Mouse (Mus musculus): ENCODE data around the gene Gpr132. TPM values are rescaled to one million over a fixed set of nuclear protein-coding genes. Genes with fewer than 3 reads are reported as not detected.
A peak's percentile ranks its signal among the peaks of the same experiment; 100 is the strongest.

Gpr132 gene
- polyA plus RNA-seq, 1 experiment from 2014 or later: 0.15 TPM

- Histone ChIP-seq H3K4me1 (ENCODE audit: control insufficient read depth, insufficient read depth, low read length) (no peaks in the 10 kb centered on the region), H3K27ac (replicated peaks; ENCODE audit: low read depth, low read length) (no peak overlapping the region), H3K9ac (replicated peaks; ENCODE audit: low read length) (no peak overlapping the region), H3K36me3 (replicated peaks; ENCODE audit: control insufficient read depth, insufficient read depth, low read depth, low read length) (no peaks in the 10 kb centered on the region; the same call in 1 of the 2 replicates), H3K27me3 (ENCODE audit: control insufficient read depth, insufficient read depth, low read length) (no peaks in the 10 kb centered on the region), H3K4me3 (ENCODE audit: low read depth, low read length) (no peak overlapping the region), H3K4me2 (ENCODE audit: low read depth, low read length) (no peak overlapping the region), H3K9me3 (replicated peaks; ENCODE audit: control insufficient read depth, low read length) (no peaks in the 10 kb centered on the region)
- WGBS: 64% methylated on average over 19 of the region's 19 CpGs
- ATAC-seq (replicated peaks; ENCODE audit: insufficient number of reproducible peaks, low FRiP score, low TSS enrichment, low read depth): no peak
- DNase-seq (ENCODE audit: low spot score): no peak
Measured at GRCm38 (mm10) chr12:112810092-112810885, 57.7 kb downstream of the Gpr132 start.

- H3K4me1 ChIP-seq (ENCODE audit: control insufficient read depth, insufficient read depth, low read length): no peaks in the 10 kb centered on the region
- peak overlapping the region; percentile 96 for H3K4me2 ChIP-seq (ENCODE audit: low read depth, low read length)
- no peaks in the 10 kb centered on the region for H3K9me3 ChIP-seq (replicated peaks; ENCODE audit: control insufficient read depth, low read length)
- no peaks in the 10 kb centered on the region; the same call in 1 of the 2 replicates for H3K36me3 ChIP-seq (replicated peaks; ENCODE audit: control insufficient read depth, insufficient read depth, low read depth, low read length)
- H3K27me3 ChIP-seq (ENCODE audit: control insufficient read depth, insufficient read depth, low read length): no peaks in the 10 kb centered on the region
- 22% methylated on average over 8 of the region's 8 CpGs for WGBS
- peak overlapping the region; percentile 37 for H3K9ac ChIP-seq (replicated peaks; ENCODE audit: low read length)
- ATAC-seq (replicated peaks; ENCODE audit: insufficient number of reproducible peaks, low FRiP score, low TSS enrichment, low read depth) (no peak), DNase-seq (ENCODE audit: low spot score) (no peak)
- peak overlapping the region; percentile 70 for H3K4me3 ChIP-seq (ENCODE audit: low read depth, low read length)
- H3K27ac ChIP-seq (replicated peaks; ENCODE audit: low read depth, low read length): no peak overlapping the region
Measured at GRCm38 (mm10) chr12:112809641-112810040, 58.4 kb downstream of the Gpr132 start.

- no peaks in the 10 kb centered on the region for H3K9me3 ChIP-seq (replicated peaks; ENCODE audit: control insufficient read depth, low read length)
- H3K27ac ChIP-seq (replicated peaks; ENCODE audit: low read depth, low read length): no peak within 1 kb of the TSS; the same call in 1 of the 2 replicates
- no peaks in the 10 kb centered on the region; the same call in 1 of the 2 replicates for H3K36me3 ChIP-seq (replicated peaks; ENCODE audit: control insufficient read depth, insufficient read depth, low read depth, low read length)
- peak within 1 kb of the TSS; percentile 70 for H3K4me3 ChIP-seq (ENCODE audit: low read depth, low read length)
- peak within 1 kb of the TSS; percentile 58 for H3K9ac ChIP-seq (replicated peaks; ENCODE audit: low read length)
- WGBS: 1% methylated on average over 64 of the region's 64 CpGs
- peak; percentile 95 for DNase-seq (ENCODE audit: low spot score)
- peak within 1 kb of the TSS; percentile 96 for H3K4me2 ChIP-seq (ENCODE audit: low read depth, low read length)
- peak; percentile 85 for ATAC-seq (replicated peaks; ENCODE audit: insufficient number of reproducible peaks, low FRiP score, low TSS enrichment, low read depth)
- no peaks in the 10 kb centered on the region for H3K4me1 ChIP-seq (ENCODE audit: control insufficient read depth, insufficient read depth, low read length)
- no peaks in the 10 kb centered on the region for H3K27me3 ChIP-seq (ENCODE audit: control insufficient read depth, insufficient read depth, low read length)
Measured at GRCm38 (mm10) chr12:112808587-112809364, 59.3 kb downstream of the Gpr132 start, which contains the start of gene Clba1. Gene Clba1, plus strand, starts transcription at chr12:112808937.

- Histone ChIP-seq H3K27ac (replicated peaks; ENCODE audit: low read depth, low read length) (no peak overlapping the region), H3K36me3 (replicated peaks; ENCODE audit: control insufficient read depth, insufficient read depth, low read depth, low read length) (no peaks in the 10 kb centered on the region; the same call in 1 of the 2 replicates), H3K4me3 (ENCODE audit: low read depth, low read length) (peak overlapping the region; percentile 70), H3K4me2 (ENCODE audit: low read depth, low read length) (peak overlapping the region; percentile 96), H3K27me3 (ENCODE audit: control insufficient read depth, insufficient read depth, low read length) (no peaks in the 10 kb centered on the region), H3K9ac (replicated peaks; ENCODE audit: low read length) (peak overlapping the region; percentile 58), H3K9me3 (replicated peaks; ENCODE audit: control insufficient read depth, low read length) (no peaks in the 10 kb centered on the region), H3K4me1 (ENCODE audit: control insufficient read depth, insufficient read depth, low read length) (no peaks in the 10 kb centered on the region)
- DNase-seq (ENCODE audit: low spot score): no peak
- WGBS: 73% methylated on average over 5 of the region's 5 CpGs
- ATAC-seq (replicated peaks; ENCODE audit: insufficient number of reproducible peaks, low FRiP score, low TSS enrichment, low read depth): peak; percentile 19; the same call in 1 of the 2 replicates
Measured at GRCm38 (mm10) chr12:112808212-112808586, 59.8 kb downstream of the Gpr132 start.

GRCm38 (mm10) chr12:112807796-112808195, 60.2 kb downstream of the Gpr132 start:
- Histone ChIP-seq H3K36me3 (replicated peaks; ENCODE audit: control insufficient read depth, insufficient read depth, low read depth, low read length) (no peaks in the 10 kb centered on the region; the same call in 1 of the 2 replicates), H3K9ac (replicated peaks; ENCODE audit: low read length) (no peak overlapping the region; the same call in 1 of the 2 replicates), H3K27ac (replicated peaks; ENCODE audit: low read depth, low read length) (no peak overlapping the region), H3K27me3 (ENCODE audit: control insufficient read depth, insufficient read depth, low read length) (no peaks in the 10 kb centered on the region), H3K4me2 (ENCODE audit: low read depth, low read length) (no peak overlapping the region), H3K4me1 (ENCODE audit: control insufficient read depth, insufficient read depth, low read length) (no peaks in the 10 kb centered on the region), H3K4me3 (ENCODE audit: low read depth, low read length) (no peak overlapping the region), H3K9me3 (replicated peaks; ENCODE audit: control insufficient read depth, low read length) (no peaks in the 10 kb centered on the region)
- WGBS: 85% methylated on average over 4 of the region's 4 CpGs
- ATAC-seq (replicated peaks; ENCODE audit: insufficient number of reproducible peaks, low FRiP score, low TSS enrichment, low read depth) (no peak), DNase-seq (ENCODE audit: low spot score) (no peak)

GRCm38 (mm10) chr12:112806044-112806443, 62.0 kb downstream of the Gpr132 start:
- H3K4me1 ChIP-seq (ENCODE audit: control insufficient read depth, insufficient read depth, low read length): peaks cover 3% of the 10 kb centered on the region; the same call in 1 of the 2 replicates
- H3K27me3 ChIP-seq (ENCODE audit: control insufficient read depth, insufficient read depth, low read length): peaks cover 9% of the 10 kb centered on the region
- 78% methylated on average over 6 of the region's 6 CpGs for WGBS

GRCm38 (mm10) chr12:112804046-112804445, 64.0 kb downstream of the Gpr132 start:
- DNase-seq (ENCODE audit: low spot score): no peak
- Histone ChIP-seq H3K27ac (replicated peaks; ENCODE audit: low read depth, low read length) (no peak overlapping the region), H3K4me2 (ENCODE audit: low read depth, low read length) (no peak overlapping the region), H3K9ac (replicated peaks; ENCODE audit: low read length) (no peak overlapping the region), H3K27me3 (ENCODE audit: control insufficient read depth, insufficient read depth, low read length) (peaks cover 12% of the 10 kb centered on the region), H3K4me1 (ENCODE audit: control insufficient read depth, insufficient read depth, low read length) (peaks cover 3% of the 10 kb centered on the region; the same call in 1 of the 2 replicates), H3K9me3 (replicated peaks; ENCODE audit: control insufficient read depth, low read length) (no peaks in the 10 kb centered on the region), H3K4me3 (ENCODE audit: low read depth, low read length) (no peak overlapping the region), H3K36me3 (replicated peaks; ENCODE audit: control insufficient read depth, insufficient read depth, low read depth, low read length) (no peaks in the 10 kb centered on the region)
- 58% methylated on average over 13 of the region's 13 CpGs for WGBS
- no peak for ATAC-seq (replicated peaks; ENCODE audit: insufficient number of reproducible peaks, low FRiP score, low TSS enrichment, low read depth)

More at GRCm38 (mm10) chr12:112806044-112806443, 62.0 kb downstream of the Gpr132 start:
- no peak overlapping the region for H3K27ac ChIP-seq (replicated peaks; ENCODE audit: low read depth, low read length)
- no peaks in the 10 kb centered on the region for H3K9me3 ChIP-seq (replicated peaks; ENCODE audit: control insufficient read depth, low read length)
- no peak overlapping the region for H3K9ac ChIP-seq (replicated peaks; ENCODE audit: low read length)
- DNase-seq (ENCODE audit: low spot score) (no peak), ATAC-seq (replicated peaks; ENCODE audit: insufficient number of reproducible peaks, low FRiP score, low TSS enrichment, low read depth) (no peak)
- no peaks in the 10 kb centered on the region for H3K36me3 ChIP-seq (replicated peaks; ENCODE audit: control insufficient read depth, insufficient read depth, low read depth, low read length)
- H3K4me3 ChIP-seq (ENCODE audit: low read depth, low read length): no peak overlapping the region
- no peak overlapping the region for H3K4me2 ChIP-seq (ENCODE audit: low read depth, low read length)
